Mouse (Mus musculus): ENCODE results near the gene Arg2. TPM values are rescaled to one million over a fixed set of nuclear protein-coding genes. Genes with fewer than 3 reads are reported as not detected.

Gene Arg2
- polyA plus RNA-seq (2017; shearing (Covaris generic)), result 0.14 TPM

GRCm38 (mm10) chr12:79130299-79131177 lies at the start of gene Arg2:
Gene Arg2 (plus strand): TSS chr12:79130777.

GRCm38 (mm10) chr12:79089182-79089812 lies 41.3 kb upstream of the Arg2 start, which contains the start of gene Pigh:
Gene Pigh (minus strand): TSS chr12:79089651.

GRCm38 (mm10) chr12:79172019-79172941 lies 41.7 kb downstream of the Arg2 start, which contains the start of gene Vti1b:
Gene Vti1b (minus strand): TSS chr12:79172667.

GRCm38 (mm10) chr12:79192193-79192592 lies 61.6 kb downstream of the Arg2 start, which contains the start of gene Rdh11:
Gene Rdh11 (minus strand): TSS chr12:79192293.

Other genes with a start within 250 kb of the Arg2 start
- 0.18 TPM for gene Plek2, start 223.8 kb upstream of the Arg2 start, polyA plus RNA-seq (2017; shearing (Covaris generic))
- gene Tmem229b, start 123.2 kb upstream of the Arg2 start, polyA plus RNA-seq (2017; shearing (Covaris generic)), result 50.4 TPM
- gene Plekhh1, start 101.6 kb upstream of the Arg2 start, polyA plus RNA-seq (2017; shearing (Covaris generic)), result 0.29 TPM
- 20.8 TPM for gene Pigh, start 41.1 kb upstream of the Arg2 start, polyA plus RNA-seq (2017; shearing (Covaris generic))
- 123 TPM for gene Vti1b, start 41.9 kb downstream of the Arg2 start, polyA plus RNA-seq (2017; shearing (Covaris generic))
- 20.5 TPM for gene Rdh11, start 61.5 kb downstream of the Arg2 start, polyA plus RNA-seq (2017; shearing (Covaris generic))
- gene Rdh12, start 78.1 kb downstream of the Arg2 start, polyA plus RNA-seq (2017; shearing (Covaris generic)), result 12.1 TPM
- gene Zfyve26, start 165.5 kb downstream of the Arg2 start, polyA plus RNA-seq (2017; shearing (Covaris generic)), result 26.9 TPM
- gene Rad51b, start 166.5 kb downstream of the Arg2 start, polyA plus RNA-seq (2017; shearing (Covaris generic)), result 4.0 TPM

Measured in CD4-positive, CD25-positive, alpha-beta regulatory T cell (primary cell).